Mouse (Mus musculus): ENCODE data around the gene Ugt1a7c. TPM values are rescaled to one million over a fixed set of nuclear protein-coding genes. Genes with fewer than 3 reads are reported as not detected.

Gene Ugt1a7c
- total and polyA plus RNA-seq, 3 experiments: 2.2 to 15.3 (median 11.1) TPM

- in situ Hi-C loops (cut with MboI; ENCODE audit: low pct_ligation_motif_present, low pct_unique_long_range_greater_than_20kb, low sequenced_read_pairs): no loop called here
- Histone ChIP-seq H3K9me3 (replicated peaks; ENCODE audit: low read length) (peaks cover 74% of the 10 kb centered on the region), H3K4me2 (ENCODE audit: insufficient read depth, low read depth, poor library complexity, severe bottlenecking) (no peak overlapping the region), H3K27ac (ENCODE audit: insufficient read depth, low read depth) (no peak overlapping the region), H3K9ac (ENCODE audit: insufficient read depth, low read depth) (no peak overlapping the region), H3K27me3 (replicated peaks) (peaks cover 6% of the 10 kb centered on the region), H3K36me3 (replicated peaks in 1 of 2; ENCODE audit: control insufficient read depth in 1 of 2, insufficient read depth in 1 of 2, low read length in 1 of 2) (no peaks in the 10 kb centered on the region), H3K79me2 (replicated peaks; ENCODE audit: control insufficient read depth, extremely low read depth, insufficient read depth, poor library complexity, severe bottlenecking) (no peaks in the 10 kb centered on the region), H3K4me3 (replicated peaks in 1 of 3; ENCODE audit: low read depth in 2 of 3, low read length in 2 of 3, poor library complexity in 1 of 3) (no peak overlapping the region), H3K4me1 (ENCODE audit: control insufficient read depth in 1 of 2, insufficient read depth in 2 of 2) (0 out of 4 replicates have a peak, but pooled peaks cover 0 to 3% of the 10 kb centered on the region in 2 experiments)
- DNase-seq (ENCODE audit: extremely low read depth): no peak
- dilution Hi-C loops (cut with MboI; ENCODE audit: extremely low pct_ligation_motif_present, extremely low pct_unique_long_range_greater_than_20kb, low sequenced_read_pairs): no loop called here
- TF ChIP-seq RCOR1 (conservative IDR thresholded peaks at IDR 0.05; ENCODE audit: low read depth, low read length) (no peak), E2F4 (IDR thresholded peaks at IDR 0.05; ENCODE audit: insufficient replicate concordance, low read depth, low read length) (no peak), KAT2A (IDR thresholded peaks at IDR 0.05; ENCODE audit: insufficient replicate concordance, low read length) (no peak), POLR2A (IDR thresholded peaks at IDR 0.05; ENCODE audit: low read depth, low read length) (no peak), MEF2A (IDR thresholded peaks at IDR 0.05; ENCODE audit: borderline replicate concordance, low read depth, low read length) (no peak), PAX5 (IDR thresholded peaks at IDR 0.05; ENCODE audit: low read length) (no peak), BHLHE40 (IDR thresholded peaks at IDR 0.05; ENCODE audit: low read depth, low read length) (no peak), EP300 (IDR thresholded peaks at IDR 0.05; ENCODE audit: low read length) (no peak), NELFE (IDR thresholded peaks at IDR 0.05; ENCODE audit: low read depth, low read length) (no peak), ZNF384 (IDR thresholded peaks at IDR 0.05; ENCODE audit: low read depth, low read length) (no peak), POLR2AphosphoS2 (IDR thresholded peaks at IDR 0.05; ENCODE audit: low read depth, low read length) (no peak), GABPA (IDR thresholded peaks at IDR 0.05; ENCODE audit: insufficient replicate concordance, low read depth, low read length) (no peak), TBP (conservative IDR thresholded peaks at IDR 0.05; ENCODE audit: low read depth, low read length) (no peak), USF2 (conservative IDR thresholded peaks at IDR 0.05; ENCODE audit: low read depth, low read length) (no peak), JUND (conservative IDR thresholded peaks at IDR 0.05; ENCODE audit: low read depth, low read length) (no peak), NRF1 (IDR thresholded peaks at IDR 0.05; ENCODE audit: low read depth, low read length) (no peak), IRF4 (IDR thresholded peaks at IDR 0.05; ENCODE audit: low read depth, low read length) (no peak), ZKSCAN1 (IDR thresholded peaks at IDR 0.05; ENCODE audit: borderline replicate concordance, low read depth, low read length) (no peak), SIN3A (IDR thresholded peaks at IDR 0.05; ENCODE audit: low read length) (no peak), MYC (IDR thresholded peaks at IDR 0.05; ENCODE audit: low read depth, low read length) (no peak)
These were observed 136.3 kb downstream of the Ugt1a7c start for GRCm38 (mm10) chr1:88230981-88231802.

Data from CH12.LX (cell line).